Comparison of ENCODE assay signal across 19 mouse cellular contexts in genomic region chr15:62169591-62170019, GRCm38 (mm10).
DNase-seq lines count a peak whose midpoint lies in the region; ATAC-seq and TF ChIP-seq lines count a peak whose summit lies in the region.
"Had no signal": no experiment of that assay in that cellular context is flagged by ENCODE, and none has a peak within 500 bp of the region (broad histone marks: within the 10 kb centered on the region; RNA-seq: fewer than 3 reads in every experiment).

No protein-coding gene starts in this region.

- TF ChIP-seq CTCF in spleen, adult 2 months (IDR thresholded peaks at IDR 0.05; ENCODE audit: extremely low read depth, insufficient read depth, insufficient read length, insufficient replicate concordance) = no peak

- 0 out of 2 replicates have a peak, but pooled peaks cover 9% of the 10 kb centered on the region for H3K36me3 ChIP-seq in liver, embryonic 12.5 days
- no peaks in the 10 kb centered on the region for H3K36me3 ChIP-seq in spleen, adult 2 months (ENCODE audit: control insufficient read depth, insufficient read depth, low read length)
- H3K36me3 ChIP-seq: limb, embryonic 12.5 days; neural tube, embryonic 13.5 days had no signal

- no peak for ATAC-seq in liver, embryonic 12.5 days
- ATAC-seq in erythroblast, adult 5-6 weeks (replicated peaks; ENCODE audit: low FRiP score, poor library complexity, severe bottlenecking) = no peak
- ATAC-seq: intestine, postnatal 0 days; Patski had no signal

- no peak overlapping the region for H3K9ac ChIP-seq in liver, embryonic 12.5 days
- H3K9ac ChIP-seq: limb, embryonic 12.5 days; neural tube, embryonic 13.5 days had no signal

- no peak overlapping the region for H3K4me2 ChIP-seq in liver, embryonic 12.5 days
- H3K4me2 ChIP-seq: limb, embryonic 12.5 days; midbrain, embryonic 11.5 days; neural tube, embryonic 13.5 days had no signal

- peak; percentile 59 for DNase-seq in spleen, adult 12 weeks (ENCODE audit: low spot score)
- DNase-seq in spleen, postnatal 4 days (ENCODE audit: low spot score in 2 of 2) = no peak
- peak; percentile 71 to 93 for DNase-seq in spleen, adult 2 months (ENCODE audit: low read depth in 1 of 2, low spot score in 2 of 2)
- DNase-seq in thymus, postnatal 4 days = peak; percentile 52
- DNase-seq in gastrocnemius, postnatal 4 days (ENCODE audit: low spot score in 2 of 2) = no peak
- no peak for DNase-seq in Muller cell, postnatal 12 days (ENCODE audit: inconsistent ontology term)
- DNase-seq: adrenal gland, adult 2 months; cerebellum, adult 9-11 months; gastrocnemius, postnatal 25 days; kidney, postnatal 25 days; retina, postnatal 1 day had no signal

- TF ChIP-seq POLR2A in spleen, adult 2 months (IDR thresholded peaks at IDR 0.05; ENCODE audit: low read depth, low read length) = no peak

- peaks cover 89% of the 10 kb centered on the region for H3K4me1 ChIP-seq in liver, embryonic 12.5 days
- peaks cover 55% of the 10 kb centered on the region for H3K4me1 ChIP-seq in spleen, adult 2 months (ENCODE audit: control insufficient read depth, insufficient read depth, insufficient read length)
- H3K4me1 ChIP-seq: limb, embryonic 12.5 days; neural tube, embryonic 13.5 days had no signal

- H3K27me3 ChIP-seq in liver, embryonic 12.5 days (replicated peaks) = no peaks in the 10 kb centered on the region
- no peaks in the 10 kb centered on the region for H3K27me3 ChIP-seq in spleen, adult 2 months (ENCODE audit: control insufficient read depth, insufficient read depth, low read length)
- H3K27me3 ChIP-seq: limb, embryonic 12.5 days; neural tube, embryonic 13.5 days; Patski had no signal

- H3K9me3 ChIP-seq in liver, embryonic 12.5 days (replicated peaks) = no peaks in the 10 kb centered on the region
- H3K9me3 ChIP-seq: limb, embryonic 12.5 days; neural tube, embryonic 13.5 days had no signal

- WGBS in liver, embryonic 12.5 days (ENCODE audit: insufficient replicate concordance) = 56% methylated on average over 3 of the region's 3 CpGs
- WGBS in spleen, adult 2 months = 19% methylated on average over 3 of the region's 3 CpGs

- H3K4me3 ChIP-seq in liver, embryonic 12.5 days = no peak overlapping the region
- H3K4me3 ChIP-seq in spleen, adult 2 months (ENCODE audit: extremely low read depth, insufficient read depth, insufficient read length) = peak overlapping the region; percentile 19; the same call in 1 of the 2 replicates
- H3K4me3 ChIP-seq: erythroblast, embryonic 14.5 days; limb, embryonic 12.5 days; neural tube, embryonic 13.5 days had no signal

- peak overlapping the region; percentile 50 for H3K27ac ChIP-seq in liver, embryonic 12.5 days
- peak overlapping the region; percentile 96 for H3K27ac ChIP-seq in spleen, adult 2 months (ENCODE audit: insufficient read depth, low read length)
- H3K27ac ChIP-seq: limb, embryonic 12.5 days; neural tube, embryonic 13.5 days had no signal

Comparison
In these comparisons a context has a peak if more than half of its experiments do, and no peak if none do; other contexts are left out.
1. DNase-seq: peak in spleen, adult 12 weeks (single experiment), spleen, adult 2 months (2 of 2) and thymus, postnatal 4 days (single experiment); none in spleen, postnatal 4 days (0 of 2), gastrocnemius, postnatal 4 days (0 of 2) and Muller cell, postnatal 12 days (single experiment).